Mouse (Mus musculus) layer of hippocampus, adult 18-20 months (tissue): ENCODE data around the gene Eml6. TPM values are rescaled to one million over a fixed set of nuclear protein-coding genes. Genes with fewer than 3 reads are reported as not detected.

Source experiments
- DNase-seq, 2 experiments: peaks; one replicate each; pipeline ENCODE4 v3.0.0; 2022; ENCODE audit warnings: low spot score in 2 of 2
- total RNA-seq, 2 experiments: library from RNA; stranded (reverse); gene quantifications; 2 replicates each; pipeline ENCODE4 v1.2.3; 2021

The Eml6 gene
- total RNA-seq, 2 experiments from 2014 or later, result 22.2 to 22.9 TPM

DNA sequence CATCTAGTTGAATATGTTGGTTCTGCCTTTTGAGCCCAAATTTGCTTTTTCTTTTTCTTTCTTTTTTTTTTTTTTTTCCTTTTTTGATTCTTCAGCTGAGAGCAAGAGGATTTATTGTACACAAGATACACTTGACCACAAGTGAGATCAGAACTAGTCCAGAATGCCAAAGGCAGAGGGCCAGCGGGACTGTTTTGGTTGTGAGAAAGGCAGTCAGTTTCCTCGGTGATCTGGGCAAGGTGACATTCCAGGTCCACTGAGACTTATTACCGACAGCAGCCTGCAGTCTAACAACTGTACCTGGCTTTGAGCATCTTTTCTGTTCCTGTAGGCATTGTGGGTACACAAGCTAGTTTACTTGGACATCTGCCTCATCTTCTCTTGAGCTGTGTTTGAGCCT, 323.1 kb downstream of the Eml6 start:
- DNase-seq, result no peak

DNA sequence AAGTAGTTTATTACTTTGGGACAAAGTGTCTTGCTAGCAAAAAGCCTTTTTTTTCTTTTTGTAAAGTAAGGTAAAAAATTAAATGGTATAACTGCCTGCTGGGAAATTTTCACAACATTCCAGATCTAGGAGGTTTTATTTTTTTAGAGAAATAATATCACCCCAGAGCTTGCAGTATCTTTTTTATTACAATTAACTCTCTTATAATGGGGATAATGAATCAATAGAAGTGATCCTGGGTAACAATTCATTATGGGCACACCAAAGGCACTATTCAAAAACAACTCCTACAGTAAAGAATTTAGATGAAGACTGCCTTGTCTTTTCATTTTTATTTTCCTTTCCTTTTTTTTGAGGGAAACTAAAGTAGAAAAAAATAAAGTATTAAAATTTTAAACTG, 331.1 kb downstream of the Eml6 start:
- no peak for DNase-seq

- DNase-seq, result peak; percentile 81 to 89
Observed at GRCm38 (mm10) chr11:29693576-29694410, 332.0 kb downstream of the Eml6 start.

Other genes with a start within 250 kb of the Eml6 start
- 1 to 10 TPM; 2.2 to 2.7 TPM for gene 4931440F15Rik, start 200.4 kb downstream of the Eml6 start, total RNA-seq
- gene Sptbn1, start 242.1 kb upstream of the Eml6 start, total RNA-seq, result 100 to 1,000 TPM; 537 TPM